Mouse (Mus musculus): ENCODE measurements at regions not wholly inside any gene's neighbourhood (a gene's known extent, or its start where the extent isn't known, plus 50 kb on each side); places are given as distances from the start of the nearest gene placed in this dataset.

DNA sequence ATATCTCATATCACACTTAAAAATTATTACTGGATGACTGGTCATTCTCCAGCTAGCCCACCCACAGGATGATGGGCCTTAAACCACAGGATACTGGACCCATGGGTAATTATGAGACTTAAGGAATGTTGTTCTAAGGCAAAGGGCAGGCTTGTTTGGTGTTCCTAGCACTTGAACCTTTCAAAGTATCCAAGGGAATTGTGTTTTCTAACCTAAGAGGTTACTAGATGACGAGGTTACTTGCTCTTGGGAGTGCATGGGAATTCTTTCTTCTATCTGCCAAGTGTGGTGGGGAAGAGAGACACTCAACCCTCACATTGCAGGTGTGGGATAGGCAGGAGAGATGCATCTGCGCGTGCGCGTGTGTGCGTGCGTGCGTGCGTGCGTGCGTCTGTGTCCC, 214.6 kb upstream of the Gm5148 start:
- H3K36me3 ChIP-seq (ENCODE audit: control insufficient read depth, insufficient read depth) = no peaks in the 10 kb centered on the region
- no peak overlapping the region for H3K4me3 ChIP-seq
- TF ChIP-seq MYOG (IDR thresholded peaks at IDR 0.05; ENCODE audit: control insufficient read depth in 1 of 3, insufficient read depth in 1 of 3, insufficient read length in 2 of 3, low read depth in 2 of 3) = no peak
- no peak for TF ChIP-seq MYOD1 (IDR thresholded peaks at IDR 0.05; ENCODE audit: control insufficient read depth in 1 of 3, insufficient read length in 2 of 3, low read depth in 2 of 3)
- TF ChIP-seq POLR2A (IDR thresholded peaks at IDR 0.05; ENCODE audit: insufficient read length, low read depth) = no peak
- no peak for TF ChIP-seq E2F4 (IDR thresholded peaks at IDR 0.05; ENCODE audit: insufficient read depth)
- TF ChIP-seq USF1 (IDR thresholded peaks at IDR 0.05; ENCODE audit: low read depth) = no peak
- TF ChIP-seq TCF3 (IDR thresholded peaks at IDR 0.05; ENCODE audit: insufficient read length, low read depth) = no peak
- TF ChIP-seq SRF (IDR thresholded peaks at IDR 0.05; ENCODE audit: control insufficient read depth, insufficient read length, low read depth) = no peak
- no peak for TF ChIP-seq REST (IDR thresholded peaks at IDR 0.05; ENCODE audit: insufficient read depth, insufficient read length)
- no peak for TF ChIP-seq MAX (IDR thresholded peaks at IDR 0.05; ENCODE audit: low read depth)
- TF ChIP-seq TCF12 (IDR thresholded peaks at IDR 0.05; ENCODE audit: insufficient read depth, poor library complexity, severe bottlenecking) = no peak
- TF ChIP-seq CEBPB (IDR thresholded peaks at IDR 0.05; ENCODE audit: insufficient read depth, poor library complexity, severe bottlenecking) = no peak
- no peak for TF ChIP-seq POLR2AphosphoS2 (IDR thresholded peaks at IDR 0.05; ENCODE audit: insufficient read length, low read depth)
- H3K27me3 ChIP-seq (ENCODE audit: control insufficient read depth, insufficient read depth, insufficient read length) = no peaks in the 10 kb centered on the region
- no peaks in the 10 kb centered on the region for H3K79me2 ChIP-seq (ENCODE audit: control insufficient read depth, insufficient read depth)
- no peak overlapping the region for H3K4me2 ChIP-seq (ENCODE audit: low read depth)
- no peak overlapping the region for H3ac ChIP-seq (ENCODE audit: control insufficient read depth, insufficient read length)

DNA sequence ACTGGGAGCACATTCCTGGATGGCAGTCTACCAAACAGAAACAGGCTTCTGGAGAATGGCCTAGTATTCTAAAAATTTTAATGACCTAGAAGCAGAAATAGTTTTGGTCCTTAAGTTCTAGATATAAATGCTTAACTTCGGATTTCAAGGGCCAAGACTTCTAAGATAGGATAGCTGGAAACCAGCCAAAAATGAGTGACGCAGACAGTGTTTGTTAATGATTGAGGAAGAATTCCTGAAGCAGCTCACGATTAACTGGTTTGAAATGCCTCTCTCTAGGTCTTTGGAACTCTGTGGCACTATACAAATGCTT, 213.9 kb upstream of the Gm5148 start:
- H3K4me2 ChIP-seq (ENCODE audit: low read depth) = no peak overlapping the region
- H3ac ChIP-seq (ENCODE audit: control insufficient read depth, insufficient read length) = no peak overlapping the region
- no peaks in the 10 kb centered on the region for H3K27me3 ChIP-seq (ENCODE audit: control insufficient read depth, insufficient read depth, insufficient read length)
- H3K36me3 ChIP-seq (ENCODE audit: control insufficient read depth, insufficient read depth) = no peaks in the 10 kb centered on the region
- H3K79me2 ChIP-seq (ENCODE audit: control insufficient read depth, insufficient read depth) = no peaks in the 10 kb centered on the region
- no peak overlapping the region for H3K4me3 ChIP-seq
- no peak for TF ChIP-seq MYOG (IDR thresholded peaks at IDR 0.05; ENCODE audit: control insufficient read depth in 1 of 3, insufficient read depth in 1 of 3, insufficient read length in 2 of 3, low read depth in 2 of 3)
- no peak for TF ChIP-seq CEBPB (IDR thresholded peaks at IDR 0.05; ENCODE audit: insufficient read depth, poor library complexity, severe bottlenecking)
- TF ChIP-seq TCF3 (IDR thresholded peaks at IDR 0.05; ENCODE audit: insufficient read length, low read depth) = no peak
- no peak for TF ChIP-seq TCF12 (IDR thresholded peaks at IDR 0.05; ENCODE audit: insufficient read depth, poor library complexity, severe bottlenecking)
- no peak for TF ChIP-seq REST (IDR thresholded peaks at IDR 0.05; ENCODE audit: insufficient read depth, insufficient read length)
- TF ChIP-seq USF1 (IDR thresholded peaks at IDR 0.05; ENCODE audit: low read depth) = no peak
- no peak for TF ChIP-seq POLR2A (IDR thresholded peaks at IDR 0.05; ENCODE audit: insufficient read length, low read depth)

DNA sequence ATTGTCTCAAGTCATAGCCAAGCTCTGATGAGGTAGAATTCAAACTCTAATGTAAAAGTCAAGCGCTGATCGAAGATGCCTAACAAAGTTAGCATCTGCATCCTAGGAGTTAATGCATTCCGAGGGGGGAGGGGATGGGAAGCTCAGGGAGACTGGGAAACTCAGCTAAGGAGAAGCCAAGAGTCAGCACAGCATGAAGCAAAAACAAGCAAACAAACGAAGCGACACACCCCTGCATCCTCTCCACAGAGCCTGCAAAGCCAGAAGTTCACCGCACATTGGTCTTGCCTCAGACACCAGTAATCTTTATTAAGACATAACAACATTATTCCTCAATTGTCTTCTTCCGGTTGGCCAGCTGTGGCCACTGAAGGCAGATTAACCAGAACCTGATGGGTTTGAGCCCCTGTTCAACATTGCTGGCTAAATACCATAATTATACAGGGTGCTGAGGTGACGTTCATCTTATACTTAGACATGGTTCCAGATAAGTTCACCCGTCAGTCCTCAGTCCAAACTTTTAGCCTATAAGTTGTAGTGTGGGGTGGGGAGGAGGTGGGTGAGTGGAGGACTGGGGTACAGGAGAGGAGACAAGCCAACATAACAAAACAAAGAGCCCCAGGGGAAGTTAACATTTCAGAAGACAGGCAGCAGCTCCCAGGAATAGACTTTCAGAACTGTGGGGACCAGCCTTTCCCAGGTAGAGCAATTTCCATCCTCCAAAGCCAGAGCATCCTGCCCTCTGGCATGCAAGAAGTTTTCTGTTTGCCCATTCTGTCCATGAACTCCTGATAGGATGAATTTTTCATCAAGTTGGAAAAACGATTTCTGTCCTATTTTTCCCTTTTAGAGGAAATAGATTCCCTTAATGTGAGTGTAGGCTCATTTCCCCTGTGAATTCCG, 213.3 kb upstream of the Gm5148 start:
- Histone ChIP-seq H3K79me2 (ENCODE audit: control insufficient read depth, insufficient read depth) (no peaks in the 10 kb centered on the region), H3K4me2 (ENCODE audit: low read depth) (no peak overlapping the region)

DNA sequence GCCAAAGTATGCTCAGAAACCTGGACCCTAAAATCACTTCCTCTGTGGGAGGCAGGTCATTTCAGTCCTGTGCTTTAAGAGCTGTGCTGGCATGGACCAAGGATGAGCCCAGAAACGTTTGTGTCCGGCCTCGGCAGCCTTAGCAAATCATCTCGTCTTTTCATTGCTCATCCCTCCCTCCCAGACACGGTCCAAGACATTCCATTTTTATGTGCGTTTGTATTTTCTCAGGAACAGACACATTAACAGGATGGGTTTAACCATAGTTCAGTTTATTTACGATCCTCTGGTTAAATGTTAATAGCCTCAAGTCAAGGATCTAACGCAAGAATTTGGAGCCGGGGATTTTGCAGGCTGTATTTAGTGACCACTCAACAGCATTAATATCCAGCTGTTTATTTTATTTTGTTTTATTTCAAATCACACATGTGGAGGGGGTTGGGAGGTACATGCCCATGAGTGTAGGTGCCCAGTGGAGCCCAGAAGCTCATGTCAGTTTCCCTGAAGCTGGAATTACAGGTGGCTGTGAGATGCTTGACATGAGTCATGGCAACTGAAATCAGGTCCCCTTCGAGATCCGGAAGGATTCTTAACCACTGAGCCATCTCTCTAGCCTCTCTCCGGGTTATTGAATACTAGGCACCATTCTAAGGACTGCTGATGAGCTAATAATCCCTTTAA, 212.1 kb upstream of the Gm5148 start:
- Histone ChIP-seq H3K79me2 (ENCODE audit: control insufficient read depth, insufficient read depth) (no peaks in the 10 kb centered on the region), H3K36me3 (ENCODE audit: control insufficient read depth, insufficient read depth) (no peaks in the 10 kb centered on the region), H3K4me2 (ENCODE audit: low read depth) (peak overlapping the region; percentile 70), H3K27me3 (ENCODE audit: control insufficient read depth, insufficient read depth, insufficient read length) (no peaks in the 10 kb centered on the region), H3K4me3 (no peak overlapping the region), H3ac (ENCODE audit: control insufficient read depth, insufficient read length) (no peak overlapping the region)
- TF ChIP-seq REST (IDR thresholded peaks at IDR 0.05; ENCODE audit: insufficient read depth, insufficient read length) (no peak), MYOD1 (IDR thresholded peaks at IDR 0.05; ENCODE audit: control insufficient read depth in 1 of 3, insufficient read length in 2 of 3, low read depth in 2 of 3) (no peak), POLR2AphosphoS2 (IDR thresholded peaks at IDR 0.05; ENCODE audit: insufficient read length, low read depth) (no peak), E2F4 (IDR thresholded peaks at IDR 0.05; ENCODE audit: insufficient read depth) (no peak), CEBPB (IDR thresholded peaks at IDR 0.05; ENCODE audit: insufficient read depth, poor library complexity, severe bottlenecking) (no peak), SRF (IDR thresholded peaks at IDR 0.05; ENCODE audit: control insufficient read depth, insufficient read length, low read depth) (no peak), MYOG (IDR thresholded peaks at IDR 0.05; ENCODE audit: control insufficient read depth in 1 of 3, insufficient read depth in 1 of 3, insufficient read length in 2 of 3, low read depth in 2 of 3) (no peak), POLR2A (IDR thresholded peaks at IDR 0.05; ENCODE audit: insufficient read length, low read depth) (no peak), TCF12 (IDR thresholded peaks at IDR 0.05; ENCODE audit: insufficient read depth, poor library complexity, severe bottlenecking) (no peak), MAX (IDR thresholded peaks at IDR 0.05; ENCODE audit: low read depth) (no peak), TCF3 (IDR thresholded peaks at IDR 0.05; ENCODE audit: insufficient read length, low read depth) (no peak)

More for the DNA sequence above, 213.3 kb upstream of the Gm5148 start:
- Histone ChIP-seq H3ac (ENCODE audit: control insufficient read depth, insufficient read length) (no peak overlapping the region), H3K4me3 (no peak overlapping the region), H3K27me3 (ENCODE audit: control insufficient read depth, insufficient read depth, insufficient read length) (no peaks in the 10 kb centered on the region), H3K36me3 (ENCODE audit: control insufficient read depth, insufficient read depth) (no peaks in the 10 kb centered on the region)
- TF ChIP-seq POLR2AphosphoS2 (IDR thresholded peaks at IDR 0.05; ENCODE audit: insufficient read length, low read depth) (no peak), USF1 (IDR thresholded peaks at IDR 0.05; ENCODE audit: low read depth) (no peak), REST (IDR thresholded peaks at IDR 0.05; ENCODE audit: insufficient read depth, insufficient read length) (no peak), MYOG (IDR thresholded peaks at IDR 0.05; ENCODE audit: control insufficient read depth in 1 of 3, insufficient read depth in 1 of 3, insufficient read length in 2 of 3, low read depth in 2 of 3) (no peak), MAX (IDR thresholded peaks at IDR 0.05; ENCODE audit: low read depth) (no peak), E2F4 (IDR thresholded peaks at IDR 0.05; ENCODE audit: insufficient read depth) (no peak), POLR2A (IDR thresholded peaks at IDR 0.05; ENCODE audit: insufficient read length, low read depth) (no peak)

Data from myocyte (in vitro differentiated cells).